Mouse (Mus musculus) stomach, embryonic 16.5 days (tissue): ENCODE data around the gene Fbxl15. TPM values are rescaled to one million over a fixed set of nuclear protein-coding genes. Genes with fewer than 3 reads are reported as not detected.

Experiments used
- ATAC-seq: fragments of 200-750 bp; cut with Nextera tagmentation; 2 replicates; pipeline ENCODE4 v1.8.0; 2017; ENCODE audit warnings: moderate number of reproducible peaks, moderate TSS enrichment; ENCODE audit not compliant: insufficient read depth, low FRiP score
- H3K27ac ChIP-seq: fragments of 300-500 bp; sonication (generic); 2 replicates; pipeline ENCODE4 v1.5.1; 2014; ENCODE audit warnings: low read length
- H3K27me3 ChIP-seq: fragments of 300-500 bp; sonication (generic); 2 replicates; pipeline ENCODE4 v1.6.1; 2014; ENCODE audit warnings: low read length, control low read depth, mixed read lengths; ENCODE audit not compliant: control insufficient read depth, insufficient read depth
- H3K36me3 ChIP-seq: fragments of 300-500 bp; sonication (generic); 2 replicates; pipeline ENCODE4 v1.6.1; 2014; ENCODE audit warnings: low read length; ENCODE audit not compliant: control insufficient read depth, insufficient read depth
- H3K4me1 ChIP-seq: fragments of 300-500 bp; sonication (generic); 2 replicates; pipeline ENCODE4 v1.6.1; 2014; ENCODE audit warnings: low read length, control low read depth, mixed read lengths; ENCODE audit not compliant: control insufficient read depth, insufficient read depth
- H3K4me2 ChIP-seq: fragments of 300-500 bp; sonication (generic); 2 replicates; pipeline ENCODE4 v1.6.1; 2014; ENCODE audit warnings: low read depth, low read length, mixed read lengths
- H3K4me3 ChIP-seq: fragments of 300-500 bp; sonication (generic); replicated peaks from 2 replicates; pipeline ENCODE4 v1.5.1; 2014; ENCODE audit warnings: mild to moderate bottlenecking, low read length
- H3K9ac ChIP-seq: fragments of 300-500 bp; sonication (generic); 2 replicates; pipeline ENCODE4 v1.6.1; 2014; ENCODE audit warnings: low read length
- H3K9me3 ChIP-seq: fragments of 300-500 bp; sonication (generic); replicated peaks from 2 replicates; pipeline ENCODE4 v1.6.1; 2016; ENCODE audit warnings: low read length, control low read depth; ENCODE audit not compliant: control insufficient read depth
- WGBS: fragments of 180-500 bp; shearing (Covaris S2); extraction: QIAGEN DNeasy Blood & Tissue Kit; methylation state at CpG from one replicate; pipeline ENCODE4 v1.1.7; 2014; 5-methylcytosine and 5-hydroxymethylcytosine counted together
- polyA plus RNA-seq: library from polyadenylated mRNA; unstranded; fragments of >200 nt; fragmentation: Nextera tagmentation; extraction: Ambion mirVana; gene quantifications from 2 replicates; pipeline ENCODE4 v1.2.1, GENCODE M21; 2015

The Fbxl15 gene
- polyA plus RNA-seq, 1 experiment from 2014 or later = 16.0 TPM

- Histone ChIP-seq H3K4me3 (peak within 1 kb of the TSS; percentile 58), H3K4me2 (peak within 1 kb of the TSS; percentile 100), H3K27me3 (peaks cover 22% of the 10 kb centered on the region), H3K9ac (peak within 1 kb of the TSS; percentile 76), H3K36me3 (0 out of 2 replicates have a peak, but pooled peaks cover 5% of the 10 kb centered on the region), H3K27ac (peak within 1 kb of the TSS; percentile 84), H3K4me1 (peaks cover 33% of the 10 kb centered on the region), H3K9me3 (no peaks in the 10 kb centered on the region)
- under 1% methylated on average over 35 of the region's 35 CpGs for WGBS
- ATAC-seq = no peak
These were observed 1.2 kb upstream of the Fbxl15 start, which contains the start of gene Psd for GRCm38 (mm10) chr19:46326756-46327305. Gene Psd, minus strand, starts transcription at chr19:46327156.

- 25% methylated on average over 14 of the region's 14 CpGs for WGBS
- Histone ChIP-seq H3K4me1 (peaks cover 25% of the 10 kb centered on the region), H3K27ac (no peak overlapping the region; the same call in 1 of the 2 replicates), H3K9ac (peak overlapping the region; percentile 76), H3K9me3 (no peaks in the 10 kb centered on the region), H3K27me3 (peaks cover 22% of the 10 kb centered on the region), H3K36me3 (0 out of 2 replicates have a peak, but pooled peaks cover 5% of the 10 kb centered on the region), H3K4me2 (peak overlapping the region; percentile 100), H3K4me3 (peak overlapping the region; percentile 58)
- ATAC-seq = no peak
These were observed 386 bp upstream of the Fbxl15 start for GRCm38 (mm10) chr19:46327531-46328064.

DNA sequence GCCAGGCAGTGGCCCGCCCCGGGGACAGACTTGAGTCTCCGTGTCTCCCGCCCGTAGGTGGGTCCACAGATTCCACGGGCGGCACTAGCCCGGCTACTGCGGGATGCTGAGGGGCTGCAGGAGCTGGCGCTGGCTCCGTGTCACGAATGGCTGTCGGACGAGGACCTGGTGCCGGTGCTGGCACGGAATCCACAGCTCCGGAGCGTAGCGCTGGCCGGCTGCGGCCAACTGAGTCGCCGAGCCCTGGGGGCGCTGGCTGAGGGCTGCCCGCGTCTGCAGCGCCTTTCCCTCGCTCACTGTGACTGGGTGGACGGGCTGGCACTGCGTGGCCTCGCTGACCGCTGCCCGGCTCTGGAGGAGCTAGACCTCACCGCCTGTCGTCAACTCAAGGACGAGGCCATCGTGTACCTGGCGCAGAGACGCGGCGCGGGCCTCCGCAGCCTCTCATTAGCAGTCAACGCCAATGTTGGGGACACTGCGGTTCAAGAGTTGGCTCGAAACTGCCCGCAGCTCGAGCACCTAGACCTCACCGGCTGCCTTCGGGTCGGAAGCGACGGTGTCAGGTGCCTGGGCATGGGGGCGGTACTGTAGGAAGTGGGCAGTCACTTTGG, 1.2 kb downstream of the Fbxl15 start:
- H3K9ac ChIP-seq = peak overlapping the region; percentile 76
- H3K4me1 ChIP-seq = peaks cover 25% of the 10 kb centered on the region
- peak overlapping the region; percentile 84 for H3K27ac ChIP-seq
- WGBS = 3% methylated on average over 54 of the region's 54 CpGs
- H3K27me3 ChIP-seq = peaks cover 22% of the 10 kb centered on the region
- peak overlapping the region; percentile 58 for H3K4me3 ChIP-seq
- 0 out of 2 replicates have a peak, but pooled peaks cover 5% of the 10 kb centered on the region for H3K36me3 ChIP-seq
- no peak for ATAC-seq
- peak overlapping the region; percentile 100 for H3K4me2 ChIP-seq
- H3K9me3 ChIP-seq = no peaks in the 10 kb centered on the region

- Histone ChIP-seq H3K9me3 (no peaks in the 10 kb centered on the region), H3K27ac (no peak overlapping the region), H3K4me2 (peak overlapping the region; percentile 100; the same call in 1 of the 2 replicates), H3K4me1 (peaks cover 25% of the 10 kb centered on the region), H3K9ac (no peak overlapping the region), H3K27me3 (peaks cover 17% of the 10 kb centered on the region), H3K4me3 (peak overlapping the region; percentile 16; the same call in 1 of the 2 replicates), H3K36me3 (0 out of 2 replicates have a peak, but pooled peaks cover 5% of the 10 kb centered on the region)
- WGBS = 6% methylated on average over 16 of the region's 16 CpGs
- peak; percentile 51; the same call in 1 of the 2 replicates for ATAC-seq
These were observed 2.0 kb downstream of the Fbxl15 start for GRCm38 (mm10) chr19:46329951-46330350.

DNA sequence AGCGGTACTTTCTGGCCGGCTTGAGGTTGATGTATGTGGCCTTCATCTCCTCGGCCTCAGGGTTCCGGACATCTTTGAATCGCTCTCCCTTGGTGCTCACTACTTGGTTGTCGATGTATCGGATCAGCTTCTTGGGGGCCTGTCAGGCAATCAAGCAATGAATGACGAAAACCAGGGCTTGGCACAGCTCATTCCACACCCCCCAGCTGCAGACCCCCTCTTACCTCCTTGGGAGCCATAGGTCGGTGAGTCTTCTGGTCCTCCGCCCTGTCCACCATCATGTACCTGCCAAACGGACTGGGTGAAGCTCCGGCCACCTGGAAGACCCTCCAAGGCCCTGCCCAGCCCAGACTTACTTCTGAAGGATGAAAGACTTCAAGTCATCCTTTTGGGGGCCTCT, 2.7 kb downstream of the Fbxl15 start:
- Histone ChIP-seq H3K27me3 (peaks cover 13% of the 10 kb centered on the region), H3K4me2 (no peak overlapping the region), H3K4me1 (peaks cover 25% of the 10 kb centered on the region), H3K27ac (no peak overlapping the region), H3K9ac (no peak overlapping the region), H3K36me3 (0 out of 2 replicates have a peak, but pooled peaks cover 5% of the 10 kb centered on the region), H3K9me3 (no peaks in the 10 kb centered on the region), H3K4me3 (no peak overlapping the region)
- no peak for ATAC-seq
- WGBS = 94% methylated on average over 12 of the region's 12 CpGs

DNA sequence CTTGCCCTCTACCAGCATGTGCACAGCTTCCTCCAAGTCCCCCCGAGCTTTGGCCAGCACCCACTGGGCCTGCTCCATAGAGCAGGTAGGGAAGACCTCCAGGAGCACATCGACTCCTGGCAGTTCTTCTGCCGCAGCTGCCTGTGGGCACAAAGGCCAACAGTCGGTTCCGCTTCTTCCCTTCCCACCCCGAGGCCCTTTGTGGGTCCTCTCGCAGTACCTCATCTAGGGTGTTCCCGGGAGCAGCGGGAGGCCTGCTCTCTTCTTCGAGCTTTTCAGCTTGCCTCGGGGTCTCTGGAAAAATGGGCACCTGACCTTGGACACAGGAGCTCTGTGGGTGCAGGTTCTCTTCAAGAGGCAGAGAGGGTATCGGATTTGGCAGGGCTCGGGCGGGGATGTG, 3.3 kb downstream of the Fbxl15 start:
- no peak overlapping the region for H3K4me2 ChIP-seq
- H3K36me3 ChIP-seq = 0 out of 2 replicates have a peak, but pooled peaks cover 5% of the 10 kb centered on the region
- no peak overlapping the region for H3K4me3 ChIP-seq
- no peaks in the 10 kb centered on the region for H3K9me3 ChIP-seq
- peaks cover 8% of the 10 kb centered on the region for H3K27me3 ChIP-seq
- ATAC-seq = no peak
- no peak overlapping the region for H3K27ac ChIP-seq
- no peak overlapping the region for H3K9ac ChIP-seq
- WGBS = 89% methylated on average over 14 of the region's 14 CpGs
- H3K4me1 ChIP-seq = peaks cover 25% of the 10 kb centered on the region

- no peak for ATAC-seq
- WGBS = 83% methylated on average over 3 of the region's 3 CpGs
- no peak overlapping the region for H3K4me3 ChIP-seq
- no peaks in the 10 kb centered on the region for H3K9me3 ChIP-seq
- no peak overlapping the region for H3K4me2 ChIP-seq
- H3K27ac ChIP-seq = no peak overlapping the region
- H3K9ac ChIP-seq = no peak overlapping the region
- 0 out of 2 replicates have a peak, but pooled peaks cover 5% of the 10 kb centered on the region for H3K36me3 ChIP-seq
- peaks cover 22% of the 10 kb centered on the region for H3K4me1 ChIP-seq
- H3K27me3 ChIP-seq = peaks cover 2% of the 10 kb centered on the region; the same call in 1 of the 2 replicates
These were observed 4.0 kb downstream of the Fbxl15 start for GRCm38 (mm10) chr19:46331936-46332335.

DNA sequence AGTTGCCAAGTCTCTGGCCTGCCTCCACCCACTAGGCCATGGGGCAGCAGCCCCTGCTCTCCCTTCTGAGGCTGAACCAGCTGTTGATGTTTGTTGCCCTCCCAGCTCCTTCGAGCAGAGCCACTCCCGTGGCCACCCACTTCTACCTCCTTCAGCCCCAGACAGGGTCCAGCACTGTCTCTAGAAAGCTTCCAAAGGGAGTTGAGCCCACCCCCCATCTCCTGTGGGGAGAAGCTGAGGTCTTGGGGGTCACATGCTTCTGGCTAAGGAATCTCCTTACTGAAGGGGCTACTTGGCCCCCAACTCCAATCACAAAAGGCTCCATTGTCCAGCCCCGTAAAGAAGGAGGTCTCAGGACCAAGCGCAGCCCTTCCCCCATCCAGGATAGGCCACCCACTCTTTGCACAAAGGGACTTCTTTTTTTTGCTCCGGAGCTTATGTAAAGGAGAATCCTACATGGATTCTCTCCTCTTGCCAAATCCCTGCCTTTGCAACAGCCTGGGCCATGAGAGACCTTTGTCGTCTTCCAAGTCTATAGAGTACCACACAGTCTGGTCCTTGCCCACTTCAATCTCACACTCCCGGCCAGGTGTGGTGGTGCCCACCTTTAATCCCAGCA, 4.8 kb downstream of the Fbxl15 start:
- no peak overlapping the region for H3K4me3 ChIP-seq
- WGBS = 60% methylated on average over 7 of the region's 7 CpGs

GRCm38 (mm10) chr19:46333906-46334305, 5.9 kb downstream of the Fbxl15 start:
- Histone ChIP-seq H3K4me2 (no peak overlapping the region), H3K36me3 (0 out of 2 replicates have a peak, but pooled peaks cover 5% of the 10 kb centered on the region), H3K4me1 (peaks cover 18% of the 10 kb centered on the region), H3K27me3 (no peaks in the 10 kb centered on the region), H3K9ac (no peak overlapping the region), H3K4me3 (no peak overlapping the region), H3K27ac (no peak overlapping the region), H3K9me3 (no peaks in the 10 kb centered on the region)
- 81% methylated on average over 3 of the region's 3 CpGs for WGBS
- ATAC-seq = no peak

More for the DNA sequence above, 4.8 kb downstream of the Fbxl15 start:
- H3K27ac ChIP-seq = no peak overlapping the region
- H3K9me3 ChIP-seq = no peaks in the 10 kb centered on the region
- H3K9ac ChIP-seq = no peak overlapping the region
- ATAC-seq = no peak
- no peak overlapping the region for H3K4me2 ChIP-seq
- peaks cover 20% of the 10 kb centered on the region for H3K4me1 ChIP-seq
- 0 out of 2 replicates have a peak, but pooled peaks cover 5% of the 10 kb centered on the region for H3K36me3 ChIP-seq
- H3K27me3 ChIP-seq = no peaks in the 10 kb centered on the region
